23 mouse cellular contexts compared by ENCODE assay signal in the genomic region with DNA sequence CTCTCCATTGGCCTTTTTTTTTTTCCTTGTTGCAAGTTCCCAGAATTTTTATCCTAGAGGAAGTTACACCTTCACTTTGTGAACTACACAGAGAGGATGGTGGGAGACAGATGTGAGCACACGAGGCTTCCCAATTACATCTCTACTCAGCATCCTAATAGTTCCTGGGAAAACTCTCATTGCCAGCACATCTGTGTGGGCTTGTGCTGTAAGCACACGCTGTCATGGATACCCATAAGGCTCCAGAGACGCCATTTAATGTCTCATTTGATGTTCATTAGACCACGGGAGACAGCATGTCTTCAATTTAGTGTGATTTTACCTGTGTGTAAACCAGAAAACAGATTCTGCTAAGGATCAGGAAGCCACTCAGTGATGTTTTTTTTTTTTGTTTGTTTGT.
"Had no signal": no experiment of that assay in that cellular context is flagged by ENCODE, and none has a peak within 500 bp of the region (broad histone marks: within the 10 kb centered on the region; RNA-seq: fewer than 3 reads in every experiment).

No protein-coding gene starts in this region.

- H3K4me2 ChIP-seq: heart, embryonic 12.5 days; hindbrain, embryonic 14.5 days; intestine, embryonic 15.5 days; limb, embryonic 12.5 days; liver, embryonic 11.5 days had no signal

- ATAC-seq: inflammation-experienced regulatory T-cells, adult 6 months; intestine, embryonic 15.5 days; intestine, postnatal 0 days had no signal

- H3K9me3 ChIP-seq: heart, embryonic 10.5 days; intestine, embryonic 15.5 days; limb, embryonic 10.5 days; limb, embryonic 12.5 days had no signal

- H3K27ac ChIP-seq: gastrocnemius, adult 2 months; heart, embryonic 10.5 days; hindbrain, embryonic 10.5 days; hindbrain, embryonic 14.5 days; intestine, embryonic 15.5 days; layer of hippocampus, adult 2 months; left cerebral cortex, adult 2 months; limb, embryonic 10.5 days; limb, embryonic 12.5 days had no signal

- H3K27me3 ChIP-seq: heart, embryonic 12.5 days; intestine, embryonic 15.5 days; limb, embryonic 12.5 days had no signal

- H3K4me3 ChIP-seq: gastrocnemius, adult 2 months; heart, embryonic 10.5 days; heart, embryonic 12.5 days; hindbrain, embryonic 10.5 days; intestine, embryonic 15.5 days; layer of hippocampus, adult 2 months; left cerebral cortex, adult 2 months; limb, embryonic 10.5 days; limb, embryonic 12.5 days had no signal

- H3K9ac ChIP-seq: heart, embryonic 12.5 days; hindbrain, embryonic 14.5 days; intestine, embryonic 15.5 days; limb, embryonic 12.5 days had no signal

- DNase-seq: gastrocnemius, adult 2 months; gastrocnemius, postnatal 10 days; gastrocnemius, postnatal 25 days; heart, adult 18-20 months; heart, postnatal 10 days; heart, postnatal 4 days; kidney, adult 18-20 months; kidney, adult 8-10 months; kidney, postnatal 10 days; kidney, postnatal 25 days; liver had no signal

- H3K36me3 ChIP-seq: heart, embryonic 10.5 days; heart, embryonic 12.5 days; hindbrain, embryonic 10.5 days; intestine, embryonic 15.5 days; limb, embryonic 10.5 days; limb, embryonic 12.5 days had no signal

- H3K4me1 ChIP-seq: heart, embryonic 10.5 days; heart, embryonic 12.5 days; hindbrain, embryonic 10.5 days; intestine, embryonic 15.5 days; limb, embryonic 10.5 days; limb, embryonic 12.5 days had no signal
